Mouse (Mus musculus): ENCODE results near the gene Calm5. TPM values are rescaled to one million over a fixed set of nuclear protein-coding genes. Genes with fewer than 3 reads are reported as not detected.

Gene Calm5
- not detected for polyA plus RNA-seq (2017; shearing (Covaris generic))

GRCm38 (mm10) chr13:3853648-3854333, at the start of gene Calm5:
TSS of gene Calm5 (plus strand) at chr13:3854173.

GRCm38 (mm10) chr13:3804186-3804585, 49.8 kb upstream of the Calm5 start, which contains the start of gene Calml3:
TSS of gene Calml3 (minus strand) at chr13:3804316.

GRCm38 (mm10) chr13:3837312-3837807, 16.6 kb upstream of the Calm5 start, which contains the start of gene Calm4:
TSS of gene Calm4 (plus strand) at chr13:3837757.

Other genes starting within 250 kb of the Calm5 start
- 53.5 TPM for gene Fam208b, start 243.1 kb upstream of the Calm5 start, polyA plus RNA-seq (2017; shearing (Covaris generic))
- gene Asb13, start 220.1 kb upstream of the Calm5 start, polyA plus RNA-seq (2017; shearing (Covaris generic)), result 31.4 TPM
- gene Calml3, start 49.9 kb upstream of the Calm5 start, polyA plus RNA-seq (2017; shearing (Covaris generic)), result not detected
- gene Calm4, start 16.4 kb upstream of the Calm5 start, polyA plus RNA-seq (2017; shearing (Covaris generic)), result not detected
- 36.6 TPM for gene Net1, start 64.0 kb downstream of the Calm5 start, polyA plus RNA-seq (2017; shearing (Covaris generic))
- gene Tubal3, start 64.1 kb downstream of the Calm5 start, polyA plus RNA-seq (2017; shearing (Covaris generic)), result not detected
- not detected for gene Ucn3, start 91.2 kb downstream of the Calm5 start, polyA plus RNA-seq (2017; shearing (Covaris generic))
- gene Akr1c14, start 194.8 kb downstream of the Calm5 start, polyA plus RNA-seq (2017; shearing (Covaris generic)), result not detected

Data from effector memory CD4-positive, alpha-beta T cell, adult 5 months (primary cell).